Mouse (Mus musculus): ENCODE results near the gene Cdh8. TPM values are rescaled to one million over a fixed set of nuclear protein-coding genes. Genes with fewer than 3 reads are reported as not detected.
"Not testable (repeated sequence)": the region's sequence is repeated elsewhere in the genome, so short reads cannot be mapped to it uniquely, and the experiment has no call there.

Gene Cdh8
- polyA plus RNA-seq, 1 experiment from 2014 or later, result 15.8 TPM

DNA sequence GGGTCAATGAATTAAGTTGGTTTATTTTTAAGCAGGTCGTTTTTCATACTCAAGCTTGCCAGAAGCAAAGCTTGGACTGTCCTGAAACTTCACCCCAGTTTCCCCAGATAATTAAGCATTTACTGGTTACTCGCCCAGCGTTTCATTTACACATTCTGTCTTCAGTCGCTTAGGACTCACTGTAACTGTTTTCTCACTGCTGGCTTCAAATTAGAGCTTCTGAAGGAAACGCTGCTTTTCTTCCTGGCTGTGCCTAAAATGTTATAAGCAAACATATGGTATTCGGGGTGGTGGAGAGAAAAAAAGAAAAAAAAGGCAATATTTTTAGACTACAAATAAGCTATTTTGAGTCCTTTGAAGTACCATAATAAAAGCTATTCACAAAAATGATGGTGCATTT is 192.6 kb downstream of the Cdh8 start:
- Histone ChIP-seq H3K4me3 (no peak overlapping the region), H3K27me3 (no peaks in the 10 kb centered on the region), H3K9me3 (replicated peaks) (no peaks in the 10 kb centered on the region), H3K9ac (no peak overlapping the region), H3K27ac (no peak overlapping the region), H3K4me1 (no peaks in the 10 kb centered on the region), H3K4me2 (replicated peaks) (no peak overlapping the region), H3K36me3 (no peaks in the 10 kb centered on the region)
- ATAC-seq (ENCODE audit: low FRiP score), result no peak
- 71% methylated on average over 6 of the region's 6 CpGs for WGBS

DNA sequence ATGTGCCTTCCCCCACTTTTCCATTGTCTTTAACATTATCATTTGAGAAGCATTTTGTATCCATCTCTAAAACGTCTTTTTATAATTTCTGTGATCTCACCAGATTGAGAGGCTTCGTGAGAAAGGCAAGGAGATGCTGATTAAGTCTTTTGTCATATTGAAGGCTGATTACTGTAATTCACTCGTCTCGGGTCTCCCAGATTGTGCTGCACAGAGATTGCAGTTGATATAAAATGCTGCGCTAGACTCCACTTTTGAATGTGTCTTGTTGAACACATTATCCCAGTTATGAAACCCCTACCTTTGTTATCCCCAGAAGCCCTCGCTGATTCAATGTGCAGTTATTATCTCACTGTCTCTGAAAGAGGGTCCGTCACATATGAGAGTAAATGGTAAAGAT is 211.1 kb downstream of the Cdh8 start:
- ATAC-seq (ENCODE audit: low FRiP score), result no peak
- Histone ChIP-seq H3K9ac (no peak overlapping the region), H3K27ac (no peak overlapping the region), H3K27me3 (no peaks in the 10 kb centered on the region), H3K9me3 (replicated peaks) (no peaks in the 10 kb centered on the region), H3K36me3 (no peaks in the 10 kb centered on the region), H3K4me3 (no peak overlapping the region), H3K4me2 (replicated peaks) (no peak overlapping the region), H3K4me1 (no peaks in the 10 kb centered on the region)
- 83% methylated on average over 7 of the region's 7 CpGs for WGBS

- Histone ChIP-seq H3K4me2 (replicated peaks) (no peak overlapping the region), H3K27ac (no peak overlapping the region), H3K4me3 (no peak overlapping the region), H3K27me3 (no peaks in the 10 kb centered on the region), H3K9ac (no peak overlapping the region), H3K4me1 (no peaks in the 10 kb centered on the region), H3K36me3 (no peaks in the 10 kb centered on the region), H3K9me3 (replicated peaks) (no peaks in the 10 kb centered on the region)
- no peak for ATAC-seq (ENCODE audit: low FRiP score)
- 85% methylated on average over 2 of the region's 2 CpGs for WGBS
These were observed 225.6 kb downstream of the Cdh8 start for GRCm38 (mm10) chr8:99190643-99191042.

GRCm38 (mm10) chr8:99186879-99187278 is 229.4 kb downstream of the Cdh8 start:
- H3K4me3 ChIP-seq, result no peak overlapping the region
- 88% methylated on average over 5 of the region's 5 CpGs for WGBS
- H3K27me3 ChIP-seq, result no peaks in the 10 kb centered on the region
- no peaks in the 10 kb centered on the region for H3K4me1 ChIP-seq
- no peaks in the 10 kb centered on the region for H3K36me3 ChIP-seq
- ATAC-seq (ENCODE audit: low FRiP score), result no peak
- H3K9me3 ChIP-seq (replicated peaks), result no peaks in the 10 kb centered on the region
- no peak overlapping the region for H3K27ac ChIP-seq
- no peak overlapping the region for H3K9ac ChIP-seq
- H3K4me2 ChIP-seq (replicated peaks), result no peak overlapping the region

DNA sequence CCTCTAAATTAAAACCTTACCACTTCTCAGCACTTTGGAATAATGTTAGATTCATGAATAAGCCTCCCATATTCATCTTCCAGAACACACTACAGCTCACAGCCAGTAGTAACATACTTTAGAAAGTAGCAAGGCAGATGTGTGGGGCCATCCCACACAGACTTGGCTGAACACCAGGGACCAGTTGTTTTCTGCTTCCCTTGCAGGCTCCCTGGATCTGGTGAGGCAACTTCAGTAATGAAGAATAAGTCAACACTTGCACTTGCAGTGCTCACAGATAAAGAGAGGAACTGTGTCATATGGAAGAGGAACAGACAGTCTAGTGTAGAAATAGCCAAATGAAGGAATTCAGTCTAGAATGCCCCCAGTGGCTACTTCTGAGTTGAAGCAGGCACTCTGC is 232.1 kb downstream of the Cdh8 start:
- H3K27ac ChIP-seq, result no peak overlapping the region
- no peak overlapping the region for H3K4me2 ChIP-seq (replicated peaks)
- H3K36me3 ChIP-seq, result no peaks in the 10 kb centered on the region
- no peak overlapping the region for H3K4me3 ChIP-seq
- H3K4me1 ChIP-seq, result no peaks in the 10 kb centered on the region
- H3K9ac ChIP-seq, result no peak overlapping the region
- ATAC-seq (ENCODE audit: low FRiP score), result no peak
- no peaks in the 10 kb centered on the region for H3K9me3 ChIP-seq (replicated peaks)
- H3K27me3 ChIP-seq, result no peaks in the 10 kb centered on the region

DNA sequence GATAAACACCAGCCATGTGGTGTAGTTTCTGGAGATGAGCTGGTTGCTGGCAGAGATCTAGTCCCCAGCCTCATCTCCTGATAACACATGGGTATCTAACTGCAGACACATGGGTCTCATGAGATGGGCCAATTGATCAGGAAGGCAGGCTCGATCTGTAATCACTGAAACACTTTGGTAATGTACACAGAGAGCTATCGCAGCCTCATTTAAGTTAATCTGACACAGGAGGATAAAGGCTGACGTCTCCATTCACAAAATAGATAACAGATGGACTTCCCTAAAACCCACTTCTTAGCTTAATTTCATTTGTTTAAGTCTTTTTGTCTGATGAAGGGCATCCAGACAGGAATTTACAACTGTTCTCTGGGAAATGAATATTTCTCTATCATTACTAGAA is 249.3 kb downstream of the Cdh8 start:
- 72% methylated on average over 3 of the region's 3 CpGs for WGBS
- Histone ChIP-seq H3K9ac (no peak overlapping the region), H3K27me3 (no peaks in the 10 kb centered on the region), H3K4me1 (no peaks in the 10 kb centered on the region), H3K4me2 (replicated peaks) (no peak overlapping the region), H3K4me3 (no peak overlapping the region), H3K9me3 (replicated peaks) (no peaks in the 10 kb centered on the region), H3K36me3 (no peaks in the 10 kb centered on the region), H3K27ac (no peak overlapping the region)
- no peak for ATAC-seq (ENCODE audit: low FRiP score)

DNA sequence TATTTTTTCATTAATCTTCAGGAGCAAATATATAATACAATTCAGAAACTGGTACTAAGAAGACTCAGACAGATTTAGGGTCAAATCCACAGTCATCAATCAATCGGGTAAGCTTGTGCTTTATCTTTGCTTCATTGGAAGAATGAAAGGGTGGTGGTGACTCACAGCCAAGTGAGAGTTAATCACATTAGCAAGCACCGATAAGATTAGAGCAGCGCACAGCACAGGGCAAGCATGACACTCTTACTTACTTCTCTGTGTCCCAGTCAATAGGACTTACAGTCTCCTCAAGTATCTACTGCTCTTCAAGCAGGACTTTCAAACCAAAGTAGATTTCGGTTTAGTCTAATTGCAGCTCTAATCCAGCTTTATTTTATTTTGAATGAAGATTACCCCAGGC is 254.6 kb downstream of the Cdh8 start:
- H3K36me3 ChIP-seq, result no peaks in the 10 kb centered on the region
- ATAC-seq (ENCODE audit: low FRiP score), result no peak
- H3K9ac ChIP-seq, result no peak overlapping the region
- WGBS, result 67% methylated on average over 4 of the region's 4 CpGs
- no peak overlapping the region for H3K4me3 ChIP-seq
- no peaks in the 10 kb centered on the region for H3K9me3 ChIP-seq (replicated peaks)
- H3K27ac ChIP-seq, result no peak overlapping the region
- H3K4me2 ChIP-seq (replicated peaks), result no peak overlapping the region
- H3K27me3 ChIP-seq, result no peaks in the 10 kb centered on the region
- H3K4me1 ChIP-seq, result no peaks in the 10 kb centered on the region

DNA sequence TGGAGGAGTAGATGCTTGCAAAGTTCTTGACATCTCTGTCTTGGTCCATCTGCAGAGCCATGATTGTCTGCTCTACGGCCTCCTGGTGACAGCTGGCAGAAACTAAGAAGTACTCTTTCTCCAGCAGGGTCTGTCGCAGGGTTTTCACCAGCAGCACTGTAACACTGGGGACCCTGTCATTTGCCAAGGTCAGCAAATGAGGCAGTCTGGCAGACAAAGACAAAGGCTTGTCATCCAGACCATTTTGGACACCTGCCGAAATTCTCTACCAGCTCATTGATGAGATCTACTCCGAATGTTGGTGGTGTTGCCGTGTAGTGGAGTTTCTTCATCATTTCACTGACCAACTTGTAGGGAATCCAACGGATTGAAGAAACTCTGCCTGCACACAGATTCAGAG is 270.8 kb downstream of the Cdh8 start:
- Histone ChIP-seq H3K4me2 (replicated peaks) (no peak overlapping the region), H3K9ac (no peak overlapping the region), H3K27ac (no peak overlapping the region), H3K4me3 (no peak overlapping the region), H3K4me1 (no peaks in the 10 kb centered on the region), H3K36me3 (no peaks in the 10 kb centered on the region), H3K27me3 (no peaks in the 10 kb centered on the region), H3K9me3 (replicated peaks) (no peaks in the 10 kb centered on the region)
- 91% methylated on average over 6 of the region's 6 CpGs for WGBS
- no peak for ATAC-seq (ENCODE audit: low FRiP score)

- H3K4me1 ChIP-seq; H3K27me3 ChIP-seq; H3K4me3 ChIP-seq; H3K9me3 ChIP-seq (replicated peaks); ATAC-seq (ENCODE audit: low FRiP score); H3K36me3 ChIP-seq; H3K9ac ChIP-seq; H3K27ac ChIP-seq; H3K4me2 ChIP-seq (replicated peaks): not testable (repeated sequence)
- 80% methylated on average over 1 of the region's 1 CpGs for WGBS
These were observed 271.5 kb downstream of the Cdh8 start for GRCm38 (mm10) chr8:99144761-99145160.

GRCm38 (mm10) chr8:99098453-99098852 is 317.8 kb downstream of the Cdh8 start:
- ATAC-seq (ENCODE audit: low FRiP score), result no peak
- H3K4me3 ChIP-seq, result no peak overlapping the region

GRCm38 (mm10) chr8:99051344-99051743 is 364.9 kb downstream of the Cdh8 start:
- H3K4me2 ChIP-seq (replicated peaks), result no peak overlapping the region
- ATAC-seq (ENCODE audit: low FRiP score), result no peak
- H3K9ac ChIP-seq, result no peak overlapping the region

More at GRCm38 (mm10) chr8:99098453-99098852, 317.8 kb downstream of the Cdh8 start:
- WGBS, result 91% methylated on average over 2 of the region's 2 CpGs
- Histone ChIP-seq H3K9me3 (replicated peaks) (no peaks in the 10 kb centered on the region), H3K27me3 (no peaks in the 10 kb centered on the region), H3K27ac (no peak overlapping the region), H3K4me2 (replicated peaks) (no peak overlapping the region), H3K9ac (no peak overlapping the region), H3K36me3 (no peaks in the 10 kb centered on the region), H3K4me1 (no peaks in the 10 kb centered on the region)

DNA sequence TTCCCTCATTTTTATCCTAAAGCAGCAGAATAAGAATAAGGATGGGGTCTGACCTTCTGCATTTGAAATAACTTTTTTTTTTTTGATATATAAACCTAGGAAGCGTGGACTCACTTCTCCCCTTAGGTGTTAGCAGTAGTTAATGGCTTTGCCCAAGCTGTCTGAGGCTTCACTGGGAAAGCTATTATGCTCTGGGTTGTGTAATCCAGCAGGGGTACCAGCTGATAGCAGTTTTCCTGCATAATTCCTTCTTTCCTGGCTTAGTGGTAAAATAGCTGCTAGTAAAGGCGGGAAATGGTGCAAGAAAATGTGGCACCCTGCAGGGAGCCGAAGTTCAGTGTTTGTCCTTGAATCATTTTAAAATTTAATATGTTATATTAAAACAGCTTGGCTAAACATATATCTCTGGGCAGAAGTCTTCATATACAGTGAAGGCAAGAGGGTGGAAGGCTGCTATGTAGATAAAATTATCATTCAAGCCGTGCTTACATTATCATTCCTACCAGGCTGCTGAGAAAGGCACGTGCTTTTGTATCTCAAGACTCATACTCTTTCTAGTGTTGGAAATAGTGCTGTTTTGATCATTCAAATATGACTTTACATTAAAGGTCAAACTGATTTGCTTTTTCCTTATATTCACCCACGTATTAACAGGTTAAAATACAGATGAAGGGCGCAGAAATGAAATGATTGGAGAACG is 367.5 kb downstream of the Cdh8 start:
- WGBS, result 74% methylated on average over 8 of the region's 8 CpGs
- Histone ChIP-seq H3K4me1 (no peaks in the 10 kb centered on the region), H3K36me3 (no peaks in the 10 kb centered on the region), H3K4me2 (replicated peaks) (no peak overlapping the region), H3K27me3 (no peaks in the 10 kb centered on the region), H3K9ac (no peak overlapping the region), H3K9me3 (replicated peaks) (no peaks in the 10 kb centered on the region), H3K27ac (no peak overlapping the region; the same call in 1 of the 2 replicates), H3K4me3 (no peak overlapping the region)
- no peak for ATAC-seq (ENCODE audit: low FRiP score)

More at GRCm38 (mm10) chr8:99051344-99051743, 364.9 kb downstream of the Cdh8 start:
- no peak overlapping the region for H3K4me3 ChIP-seq
- no peaks in the 10 kb centered on the region for H3K9me3 ChIP-seq (replicated peaks)
- no peaks in the 10 kb centered on the region for H3K4me1 ChIP-seq
- H3K27ac ChIP-seq, result no peak overlapping the region
- no peaks in the 10 kb centered on the region for H3K36me3 ChIP-seq
- H3K27me3 ChIP-seq, result no peaks in the 10 kb centered on the region

DNA sequence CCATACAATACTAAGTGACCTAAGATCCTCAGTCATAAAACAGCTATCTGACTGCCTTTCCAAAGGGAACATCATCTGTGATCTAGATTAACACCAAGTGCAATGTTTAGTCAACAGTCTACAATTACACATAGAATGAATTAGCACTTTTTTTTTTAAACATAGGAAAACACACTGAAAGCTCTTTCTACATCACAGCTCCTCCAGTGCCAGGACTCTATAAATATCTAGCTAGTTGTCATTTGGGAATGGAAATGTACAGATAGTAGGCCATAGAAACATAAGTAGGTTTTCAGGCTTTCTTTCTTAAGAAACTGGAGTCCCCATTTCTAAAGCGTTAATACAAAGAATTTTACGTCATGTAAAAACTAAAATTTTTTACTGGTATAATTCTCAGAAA is 375.8 kb downstream of the Cdh8 start:
- Histone ChIP-seq H3K27me3 (no peaks in the 10 kb centered on the region), H3K4me3 (no peak overlapping the region), H3K4me1 (no peaks in the 10 kb centered on the region), H3K9me3 (replicated peaks) (no peaks in the 10 kb centered on the region), H3K36me3 (no peaks in the 10 kb centered on the region), H3K4me2 (replicated peaks) (no peak overlapping the region), H3K9ac (no peak overlapping the region), H3K27ac (no peak overlapping the region)
- ATAC-seq (ENCODE audit: low FRiP score), result no peak
- WGBS, result 98% methylated on average over 2 of the region's 2 CpGs
